In the genomic region with DNA sequence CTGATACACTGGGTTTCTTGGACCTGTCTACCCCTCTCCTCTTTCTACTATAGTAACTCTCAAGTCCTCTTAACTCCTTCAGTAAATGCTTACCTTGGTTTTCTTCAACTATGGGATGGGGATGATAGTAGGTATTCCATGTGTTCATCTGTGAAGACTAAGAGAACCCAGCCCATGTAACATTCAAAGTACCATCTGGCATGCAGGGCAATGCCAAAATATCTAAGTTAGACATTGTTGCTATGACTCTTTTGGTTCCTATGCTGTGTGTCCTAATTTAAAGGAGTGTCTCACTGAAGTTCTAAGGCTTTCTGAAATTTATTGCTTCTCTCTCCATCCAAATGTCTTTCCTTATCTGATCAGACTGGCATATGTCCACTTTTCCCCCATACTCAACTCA, we compare ENCODE assay signal across 21 mouse cellular contexts.
A peak's percentile ranks its signal among the peaks of the same experiment; 100 is the strongest.
DNase-seq lines count a peak whose midpoint lies in the region; TF ChIP-seq lines count a peak whose summit lies in the region.
"Had no signal": no experiment of that assay in that cellular context is flagged by ENCODE, and none has a peak within 500 bp of the region (broad histone marks: within the 10 kb centered on the region; RNA-seq: fewer than 3 reads in every experiment).

No protein-coding gene starts in this region.

- no peak overlapping the region for H3K4me3 ChIP-seq in left cerebral cortex, adult 2 months
- H3K4me3 ChIP-seq: embryonic facial prominence, embryonic 12.5 days; embryonic facial prominence, embryonic 15.5 days; hindbrain, embryonic 12.5 days; hindbrain, embryonic 15.5 days had no signal

- no peak for TF ChIP-seq CTCF in left cerebral cortex, adult 2 months (IDR thresholded peaks at IDR 0.05)

- peak overlapping the region; percentile 40; the same call in 1 of the 2 replicates for H3K27ac ChIP-seq in left cerebral cortex, adult 2 months
- H3K27ac ChIP-seq: embryonic facial prominence, embryonic 12.5 days; embryonic facial prominence, embryonic 15.5 days; hindbrain, embryonic 12.5 days; hindbrain, embryonic 15.5 days had no signal

- intact Hi-C loops in left cerebral cortex, adult 2 months (cut with DNase I), result no loop called here

- DNase-seq in layer of hippocampus, adult 11-12 months (ENCODE audit: low spot score), result peak; percentile 41
- DNase-seq in layer of hippocampus, adult 9-10 months (ENCODE audit: low spot score), result no peak
- DNase-seq in layer of hippocampus, adult 9-11 months, result peak; percentile 42
- DNase-seq in layer of hippocampus, postnatal 36 days, result no peak
- no peak for DNase-seq in left cerebral cortex, adult 2 months (ENCODE audit: extremely low spot score in 1 of 2, low spot score in 2 of 2)
- DNase-seq in left cerebral cortex, adult 8-10 months (ENCODE audit: low spot score in 2 of 2), result no peak
- DNase-seq in brain, adult 2 months (ENCODE audit: low read depth, low spot score), result peak; percentile 70
- DNase-seq in spleen, postnatal 36 days (ENCODE audit: low spot score in 2 of 2), result no peak
- DNase-seq: adrenal gland, postnatal 10 days; adrenal gland, postnatal 36 days; B cell, adult 2 months; cerebellum, adult 11 months; cerebellum, adult 2 months; cerebellum, adult 9-11 months; cerebellum, postnatal 25 days; forebrain, postnatal 0 days; gastrocnemius, postnatal 10 days had no signal

Comparison
In these comparisons a context has a peak if more than half of its experiments do, and no peak if none do; other contexts are left out.
1. DNase-seq: peak in layer of hippocampus, adult 11-12 months (single experiment), layer of hippocampus, adult 9-11 months (single experiment) and brain, adult 2 months (single experiment); none in layer of hippocampus, adult 9-10 months (single experiment), layer of hippocampus, postnatal 36 days (0 of 2), left cerebral cortex, adult 2 months (0 of 2), left cerebral cortex, adult 8-10 months (0 of 2) and spleen, postnatal 36 days (0 of 2).